Mouse (Mus musculus) gastrocnemius, postnatal 25 days (tissue): ENCODE results near the gene Bglap. TPM values are rescaled to one million over a fixed set of nuclear protein-coding genes. Genes with fewer than 3 reads are reported as not detected.
A peak's percentile ranks its signal among the peaks of the same experiment; 100 is the strongest.
"Not testable (repeated sequence)": the region's sequence is repeated elsewhere in the genome, so short reads cannot be mapped to it uniquely, and the experiment has no call there.

Experiments used
- DNase-seq: peaks from one replicate; pipeline ENCODE4 v3.0.0; 2022
- total RNA-seq, 2 experiments: library from RNA; stranded (reverse); gene quantifications; 1 replicate in 1 of 2; 2 replicates in 1 of 2; pipeline ENCODE4 v1.2.3; 2021

The Bglap gene
- total RNA-seq, 2 experiments from 2014 or later: 1.9 TPM; not detected in 1

GRCm38 (mm10) chr3:88393776-88394375, 9.6 kb upstream of the Bglap start:
- DNase-seq: no peak

DNA sequence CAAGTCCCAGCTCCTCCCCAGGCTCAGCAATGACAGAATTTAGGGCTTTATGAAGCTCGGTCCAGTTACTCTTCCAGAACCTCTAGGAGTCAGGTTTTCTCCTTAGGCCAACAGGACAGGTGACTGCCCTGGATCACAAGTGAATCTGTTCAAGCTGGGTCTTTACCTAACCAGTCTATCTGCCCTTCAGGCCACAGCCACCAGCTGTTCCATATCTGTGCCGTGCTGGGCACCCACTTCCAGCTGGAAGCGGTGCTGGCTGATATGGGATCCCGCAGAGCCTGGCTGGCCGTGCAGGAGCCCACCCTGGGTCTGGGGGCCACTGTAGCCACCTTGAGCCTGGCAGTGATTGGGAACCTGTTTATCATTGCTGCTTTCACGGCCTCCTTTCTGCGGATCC, 1.9 kb downstream of the Bglap start:
- not testable (repeated sequence) for DNase-seq

DNA sequence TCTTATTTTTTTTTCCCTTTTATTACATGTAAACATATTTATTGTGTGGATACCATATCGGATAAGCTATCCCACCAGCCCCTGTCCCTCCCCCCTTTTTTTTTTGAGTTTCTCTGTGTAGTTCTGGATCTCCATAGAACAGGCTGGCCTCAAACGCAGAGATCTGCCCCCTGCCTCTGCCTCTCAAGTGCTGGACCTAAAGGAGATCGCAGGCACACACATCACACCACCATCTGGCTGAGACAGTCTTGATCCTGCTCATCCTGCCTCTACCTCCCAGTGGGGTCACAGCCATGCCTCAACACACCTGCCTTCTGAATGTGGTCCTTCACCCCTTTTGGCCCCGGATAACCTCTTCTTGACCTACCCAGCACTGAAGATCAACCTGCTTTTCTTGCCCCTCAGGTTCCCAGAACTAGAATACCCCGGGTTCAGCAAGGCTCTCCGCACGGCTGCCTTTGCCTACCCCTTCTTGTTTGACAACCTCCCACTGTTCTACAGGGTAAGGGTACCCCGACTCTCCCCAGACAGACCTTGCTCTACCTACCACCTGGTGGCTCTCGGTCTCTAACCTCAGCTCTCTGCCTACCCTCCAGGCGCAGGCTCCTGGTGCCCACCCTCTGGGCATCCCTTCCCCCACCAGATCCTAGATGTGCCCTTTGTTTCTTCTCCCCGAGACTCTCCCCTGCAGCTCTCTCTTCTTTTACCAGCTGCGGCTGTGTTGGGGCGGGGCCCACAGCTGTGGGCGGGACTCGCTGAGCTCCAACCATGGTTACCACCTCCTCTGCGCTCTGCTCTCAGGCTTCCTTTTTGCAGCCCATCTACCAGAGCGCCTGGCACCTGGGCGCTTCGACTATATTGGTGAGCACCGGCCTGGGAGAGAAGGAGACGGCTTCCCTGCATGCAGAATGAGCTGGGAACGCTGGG, 2.6 kb downstream of the Bglap start:
- DNase-seq: not testable (repeated sequence)

GRCm38 (mm10) chr3:88378599-88378998, 5.7 kb downstream of the Bglap start, which contains the start of gene Bglap2:
TSS of gene Bglap2 (minus strand) at chr3:88378699.
- DNase-seq: not testable (repeated sequence)

DNA sequence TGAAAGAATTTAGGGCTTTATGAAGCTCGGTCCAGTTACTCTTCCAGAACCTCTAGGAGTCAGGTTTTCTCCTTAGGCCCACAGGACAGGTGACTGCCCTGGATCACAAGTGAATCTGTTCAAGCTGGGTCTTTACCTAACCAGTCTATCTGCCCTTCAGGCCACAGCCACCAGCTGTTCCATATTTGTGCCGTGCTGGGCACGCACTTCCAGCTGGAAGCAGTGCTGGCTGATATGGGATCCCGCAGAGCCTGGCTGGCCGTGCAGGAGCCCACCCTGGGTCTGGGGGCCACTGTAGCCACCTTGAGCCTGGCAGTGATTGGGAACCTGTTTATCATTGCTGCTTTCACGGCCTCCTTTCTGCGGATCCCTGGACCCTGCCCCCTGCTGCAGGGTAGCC, 7.6 kb downstream of the Bglap start:
- DNase-seq: not testable (repeated sequence)

GRCm38 (mm10) chr3:88375750-88376626, 8.3 kb downstream of the Bglap start:
- not testable (repeated sequence) for DNase-seq

DNA sequence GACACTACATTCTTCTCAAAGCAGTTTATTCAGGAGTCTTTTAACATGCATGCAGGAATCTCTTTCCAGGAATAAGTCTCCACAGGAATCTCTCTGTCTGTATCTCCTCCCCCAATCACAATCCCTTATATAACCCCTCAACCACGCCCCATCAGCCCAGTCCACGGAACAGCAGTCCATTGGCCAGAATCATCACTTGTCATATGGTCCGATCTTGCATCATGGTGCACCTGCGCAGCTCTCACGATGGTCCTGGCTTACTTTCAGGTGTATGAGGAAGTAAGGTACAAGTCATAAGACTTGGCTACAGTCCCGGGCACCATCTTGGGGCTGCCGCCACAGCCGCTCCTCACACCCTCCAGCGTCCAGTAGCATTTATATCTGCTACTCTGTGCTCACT, 11.6 kb downstream of the Bglap start, which contains the start of gene Bglap3:
Bglap3 (minus strand) TSS at position 101 of the 400 bp plus-strand sequence.
- not testable (repeated sequence) for DNase-seq

GRCm38 (mm10) chr3:88368511-88368910, 15.8 kb downstream of the Bglap start:
- DNase-seq: peak; percentile 43

GRCm38 (mm10) chr3:88367517-88367916, 16.7 kb downstream of the Bglap start:
- DNase-seq: not testable (repeated sequence)

- peak; percentile 42 for DNase-seq
Observed at GRCm38 (mm10) chr3:88366830-88367428, 17.3 kb downstream of the Bglap start.

- DNase-seq: no peak
Observed at GRCm38 (mm10) chr3:88365705-88366361, 18.4 kb downstream of the Bglap start.

- peak; percentile 61 for DNase-seq
Observed at GRCm38 (mm10) chr3:88364337-88364736, 19.9 kb downstream of the Bglap start, which contains the start of gene Paqr6. TSS of gene Paqr6 (plus strand) at chr3:88364584.

DNA sequence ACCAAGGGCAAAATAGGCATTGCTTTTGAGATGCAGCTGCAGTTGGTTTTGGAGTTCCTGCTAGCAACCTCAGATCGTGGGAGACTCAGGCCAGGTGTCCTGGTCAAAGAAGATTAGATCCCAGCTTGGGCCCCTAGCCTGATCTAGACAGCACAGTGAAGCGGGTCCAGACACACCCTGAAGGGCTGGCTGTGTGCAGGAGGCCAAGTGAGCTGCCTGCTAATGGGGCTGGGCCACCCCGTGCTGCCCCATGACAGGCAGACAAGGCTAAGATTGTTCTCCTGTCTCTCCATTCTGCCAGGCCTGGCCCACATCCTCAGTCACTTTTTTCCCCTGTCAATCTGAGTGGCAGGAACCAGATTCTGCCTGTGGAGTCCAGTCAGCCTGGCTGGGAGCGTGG, 20.6 kb downstream of the Bglap start:
- DNase-seq: no peak

DNA sequence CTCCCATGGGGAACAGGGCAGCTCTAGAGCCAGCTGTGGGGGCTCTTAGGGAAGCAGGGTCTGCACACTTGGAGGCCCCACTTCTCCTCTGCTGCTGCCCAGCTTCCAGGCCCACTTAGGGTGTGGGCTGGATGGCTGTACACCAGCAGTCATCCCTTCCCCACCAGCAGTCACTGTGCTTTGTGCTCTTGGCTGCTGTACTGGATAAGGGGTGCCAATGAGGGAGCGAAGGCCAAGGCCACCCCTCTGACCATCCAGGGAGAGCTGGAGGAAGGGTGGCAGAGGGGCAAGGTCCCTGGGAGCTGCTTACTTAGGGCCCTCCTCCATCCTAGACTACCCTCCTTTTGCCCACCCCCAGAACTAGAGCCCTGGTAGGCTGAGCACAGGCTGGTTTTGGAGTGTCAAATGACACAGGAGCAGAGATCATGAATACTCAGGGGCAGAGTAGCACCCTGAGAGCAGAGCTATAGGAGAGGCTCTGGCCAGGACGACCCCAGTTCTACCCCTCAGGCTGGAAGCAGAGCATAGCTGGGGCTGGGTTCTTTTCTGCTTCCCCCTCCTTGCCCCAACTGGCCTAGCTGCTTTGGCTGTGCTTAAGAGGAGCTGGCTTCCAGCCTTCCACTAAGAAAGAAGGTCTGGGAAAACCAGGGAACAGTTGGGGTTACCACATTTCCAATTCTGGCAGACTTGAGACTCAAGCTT, 22.5 kb downstream of the Bglap start:
- DNase-seq: no peak

DNA sequence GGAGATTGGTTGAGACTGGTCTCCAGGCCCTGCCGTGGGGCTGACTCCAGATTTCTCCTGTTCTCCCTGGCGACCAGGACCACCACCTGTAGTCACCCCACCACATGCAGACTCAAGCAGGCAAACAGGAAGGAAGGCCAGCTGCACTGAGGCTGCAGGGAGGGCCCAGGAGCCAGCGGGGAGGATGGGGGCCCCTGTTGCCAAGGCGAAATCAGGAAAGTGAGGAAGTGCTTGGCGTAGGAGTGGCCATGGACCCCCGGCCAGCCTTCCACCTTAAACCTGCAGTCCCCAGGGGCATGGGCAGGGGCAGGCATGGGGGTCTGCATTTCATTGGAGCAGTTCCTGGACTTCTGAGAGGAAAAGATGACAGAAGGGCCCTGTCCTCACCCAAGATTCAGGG, 23.2 kb downstream of the Bglap start:
- no peak for DNase-seq

GRCm38 (mm10) chr3:88359989-88360388, 24.3 kb downstream of the Bglap start:
- no peak for DNase-seq

GRCm38 (mm10) chr3:88359584-88359983, 24.7 kb downstream of the Bglap start:
- no peak for DNase-seq

DNA sequence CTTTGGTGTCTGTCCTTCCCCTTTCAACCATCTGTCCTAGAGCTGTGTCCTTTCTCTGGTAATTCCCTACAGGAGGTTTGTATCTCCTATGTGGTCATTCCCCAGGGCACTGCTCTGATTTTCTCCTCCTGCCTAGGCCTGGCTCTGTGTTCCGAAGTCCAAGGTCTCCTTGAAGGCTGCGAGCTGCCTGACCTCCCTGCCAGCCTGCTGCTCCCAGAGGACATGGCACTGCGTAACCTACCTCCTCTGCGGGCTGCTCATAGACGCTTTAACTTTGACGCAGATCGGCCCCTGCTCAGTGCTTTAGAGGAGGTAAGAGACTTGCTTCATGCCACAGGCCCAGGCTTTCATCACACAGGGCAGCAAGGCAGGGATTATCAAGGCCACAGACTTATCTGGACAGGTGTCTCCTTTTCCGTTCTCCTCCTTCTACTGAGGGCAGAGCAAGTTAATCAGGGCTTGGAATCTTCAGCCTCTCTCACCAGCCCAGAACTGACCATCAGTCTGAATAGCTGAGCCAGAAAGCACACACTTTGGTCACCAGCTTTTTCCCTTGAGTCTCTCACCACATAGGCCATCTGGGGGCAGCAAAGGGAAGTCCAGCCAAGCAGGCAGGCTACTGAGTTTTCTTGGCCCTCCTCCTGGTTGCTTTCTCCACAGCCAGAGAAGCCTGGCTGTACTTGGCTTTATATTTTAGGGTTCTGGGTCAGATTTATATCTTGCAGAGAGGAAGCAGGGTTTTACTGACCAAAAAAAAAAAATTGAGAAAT, 29.7 kb downstream of the Bglap start:
- DNase-seq: peak; percentile 21

- no peak for DNase-seq
Observed at GRCm38 (mm10) chr3:88352907-88353306, 31.4 kb downstream of the Bglap start.

GRCm38 (mm10) chr3:88350732-88351131, 33.5 kb downstream of the Bglap start:
- DNase-seq: no peak
